Mouse (Mus musculus) layer of hippocampus, adult 18-20 months (tissue): Measurements from ENCODE around the gene Dhcr24. TPM values are rescaled to one million over a fixed set of nuclear protein-coding genes. Genes with fewer than 3 reads are reported as not detected.

Experiments used
- DNase-seq, 2 experiments: peaks; one replicate each; pipeline ENCODE4 v3.0.0; 2022; ENCODE audit warnings: low spot score in 2 of 2
- total RNA-seq, 2 experiments: library from RNA; stranded (reverse); gene quantifications; 2 replicates each; pipeline ENCODE4 v1.2.3; 2021

Gene Dhcr24
- total RNA-seq, 2 experiments from 2014 or later = 67.7 to 70.5 TPM

GRCm38 (mm10) chr4:106599415-106599814 lies 38.6 kb downstream of the Dhcr24 start:
- DNase-seq = no peak

DNA sequence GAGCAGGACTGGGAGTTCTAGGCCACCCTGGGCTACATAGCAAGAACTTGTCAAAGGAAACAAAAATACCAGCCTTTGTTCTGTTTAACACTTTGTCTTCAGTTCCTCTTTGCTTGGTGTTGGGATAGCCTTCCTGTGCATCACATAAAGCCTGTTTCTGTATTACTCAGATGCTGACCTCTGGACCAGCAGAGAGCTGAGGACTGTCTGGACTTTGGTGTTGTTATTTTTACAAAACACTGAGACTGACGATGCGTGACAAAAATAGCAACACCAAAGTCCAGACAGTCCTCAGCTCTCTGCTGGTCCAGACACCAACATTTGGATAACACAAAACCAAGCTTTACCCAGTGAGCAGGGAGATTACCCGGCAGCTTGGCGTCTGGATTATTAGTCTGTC lies 39.9 kb downstream of the Dhcr24 start:
- no peak for DNase-seq

GRCm38 (mm10) chr4:106606639-106607554 lies 46.1 kb downstream of the Dhcr24 start:
- DNase-seq = no peak

- DNase-seq = no peak
Measured at GRCm38 (mm10) chr4:106607905-106608304, 47.1 kb downstream of the Dhcr24 start.

DNA sequence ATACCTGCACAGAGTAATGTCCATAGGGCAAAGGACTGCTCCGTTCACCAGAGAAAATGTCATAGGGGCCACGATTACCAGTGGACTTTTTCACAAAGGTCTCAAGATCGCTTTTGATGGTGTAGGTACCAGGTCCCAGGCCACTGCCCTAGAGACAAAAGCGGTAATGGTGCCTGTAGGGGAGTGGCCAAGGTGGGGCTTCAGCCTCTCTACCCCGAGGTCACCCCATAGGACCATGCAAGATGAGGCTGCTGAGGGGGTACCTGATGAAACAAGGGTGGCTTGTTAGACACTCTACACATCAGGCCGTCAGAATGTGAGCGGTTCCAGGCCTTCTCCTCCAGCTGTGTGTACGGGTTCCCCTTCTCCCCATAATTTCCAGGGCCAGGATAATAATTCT lies 52.3 kb downstream of the Dhcr24 start:
- DNase-seq = no peak

- no peak for DNase-seq
Measured at GRCm38 (mm10) chr4:106613560-106613959, 52.7 kb downstream of the Dhcr24 start.

DNA sequence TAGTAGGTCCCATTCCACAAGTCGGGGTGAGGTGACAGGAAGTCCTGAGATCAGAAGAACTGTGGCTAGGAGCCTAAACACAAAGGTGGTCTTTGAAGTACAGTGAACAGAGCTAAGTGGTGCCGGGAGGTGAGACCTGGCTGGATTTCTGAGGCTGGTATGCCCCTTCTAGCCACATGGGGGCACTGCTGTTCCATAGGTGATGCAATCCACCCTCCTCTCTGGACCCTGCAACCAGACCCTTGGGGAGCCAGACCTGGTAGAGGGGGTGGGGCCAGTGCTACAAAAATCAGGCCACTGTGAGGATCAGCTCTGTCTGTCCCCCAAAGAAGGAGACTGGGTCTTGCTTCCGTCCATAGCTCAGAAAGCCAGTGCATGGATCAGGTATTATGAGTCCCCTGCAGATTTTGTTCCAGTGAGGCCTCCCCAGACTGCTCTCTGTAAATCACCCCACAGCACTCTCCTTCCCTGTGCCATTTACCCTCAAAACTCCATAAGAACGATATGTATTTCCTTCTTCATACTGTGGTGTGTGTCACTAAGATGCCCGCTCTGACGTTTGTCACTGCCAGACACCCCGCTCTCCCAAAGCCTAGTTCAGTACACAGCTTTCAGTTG lies 53.5 kb downstream of the Dhcr24 start:
- DNase-seq = peak; percentile 62 to 83

GRCm38 (mm10) chr4:106614881-106615280 lies 54.0 kb downstream of the Dhcr24 start:
- no peak for DNase-seq

- no peak for DNase-seq
Measured at GRCm38 (mm10) chr4:106615637-106616036, 54.8 kb downstream of the Dhcr24 start.

DNA sequence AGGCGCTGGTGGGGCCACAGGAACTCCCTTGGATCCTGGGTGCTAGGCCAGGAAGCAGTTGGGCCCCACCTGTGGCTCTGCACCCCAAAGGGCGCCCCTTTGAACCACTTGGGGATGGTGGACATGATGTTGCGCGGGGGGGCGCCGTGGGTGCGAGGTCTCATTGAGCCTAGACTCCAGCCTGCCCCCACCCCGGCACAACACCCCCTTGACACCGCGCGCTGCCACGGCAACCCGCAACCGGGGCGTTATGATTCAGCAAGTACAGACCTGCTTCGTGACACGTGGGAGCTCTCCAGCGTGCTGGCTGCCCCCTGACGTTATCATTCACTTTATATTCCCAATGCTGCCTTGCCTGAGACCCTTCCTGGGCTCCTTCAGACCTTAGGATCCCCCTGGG lies 56.2 kb downstream of the Dhcr24 start, which contains the start of gene Lexm:
TSS of gene Lexm (minus strand) at position 186 of the 400 bp plus-strand sequence.
- peak in 1 of 2 experiments; percentile 54 for DNase-seq

GRCm38 (mm10) chr4:106618898-106619297 lies 58.1 kb downstream of the Dhcr24 start:
- DNase-seq = no peak

GRCm38 (mm10) chr4:106621428-106621827 lies 60.6 kb downstream of the Dhcr24 start:
- no peak for DNase-seq

GRCm38 (mm10) chr4:106622030-106622493 lies 61.2 kb downstream of the Dhcr24 start, which contains the start of gene Ttc22:
Ttc22 (plus strand) TSS chr4:106622432.
- no peak for DNase-seq

DNA sequence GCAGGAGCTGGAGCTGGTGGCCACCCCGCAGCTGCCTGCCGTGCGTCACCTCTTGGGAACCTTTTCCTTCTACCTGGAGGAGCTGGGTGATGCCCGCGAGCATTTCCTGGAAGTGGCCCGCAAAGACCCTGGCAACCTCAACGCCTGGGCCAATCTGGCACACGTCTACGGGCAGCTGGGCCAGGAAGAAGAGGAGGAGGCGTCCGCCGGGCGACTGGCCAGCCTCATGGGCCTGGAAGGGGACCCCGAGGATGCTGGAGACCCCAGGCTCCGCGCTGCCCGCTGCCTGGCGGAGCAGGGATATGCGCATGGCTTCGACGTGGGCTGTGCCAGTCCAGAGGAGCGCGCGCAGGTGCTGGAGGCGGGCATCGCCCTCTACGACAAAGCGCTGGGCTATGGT lies 61.9 kb downstream of the Dhcr24 start:
- no peak for DNase-seq

DNA sequence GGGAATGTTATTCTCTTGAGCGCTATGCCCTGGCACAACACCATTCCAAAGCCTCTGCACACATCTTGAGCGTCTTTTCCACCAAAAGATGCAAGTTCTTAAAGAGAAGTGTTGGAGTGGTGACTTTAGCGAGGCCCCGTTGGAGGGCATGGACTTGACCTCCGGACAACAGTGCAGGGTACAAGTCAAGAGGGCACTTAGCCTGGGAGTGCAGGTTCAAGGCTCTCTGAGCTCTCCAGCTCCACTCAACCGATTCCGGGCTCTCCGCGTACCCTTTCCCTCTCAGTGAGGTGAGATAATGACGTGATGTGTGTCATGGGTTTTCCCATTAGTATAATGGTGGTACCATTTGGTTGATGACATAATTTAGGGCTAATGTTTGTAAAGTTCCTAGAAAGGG lies 63.4 kb downstream of the Dhcr24 start:
- DNase-seq = no peak

GRCm38 (mm10) chr4:106627809-106628208 lies 67.0 kb downstream of the Dhcr24 start:
- DNase-seq = no peak

DNA sequence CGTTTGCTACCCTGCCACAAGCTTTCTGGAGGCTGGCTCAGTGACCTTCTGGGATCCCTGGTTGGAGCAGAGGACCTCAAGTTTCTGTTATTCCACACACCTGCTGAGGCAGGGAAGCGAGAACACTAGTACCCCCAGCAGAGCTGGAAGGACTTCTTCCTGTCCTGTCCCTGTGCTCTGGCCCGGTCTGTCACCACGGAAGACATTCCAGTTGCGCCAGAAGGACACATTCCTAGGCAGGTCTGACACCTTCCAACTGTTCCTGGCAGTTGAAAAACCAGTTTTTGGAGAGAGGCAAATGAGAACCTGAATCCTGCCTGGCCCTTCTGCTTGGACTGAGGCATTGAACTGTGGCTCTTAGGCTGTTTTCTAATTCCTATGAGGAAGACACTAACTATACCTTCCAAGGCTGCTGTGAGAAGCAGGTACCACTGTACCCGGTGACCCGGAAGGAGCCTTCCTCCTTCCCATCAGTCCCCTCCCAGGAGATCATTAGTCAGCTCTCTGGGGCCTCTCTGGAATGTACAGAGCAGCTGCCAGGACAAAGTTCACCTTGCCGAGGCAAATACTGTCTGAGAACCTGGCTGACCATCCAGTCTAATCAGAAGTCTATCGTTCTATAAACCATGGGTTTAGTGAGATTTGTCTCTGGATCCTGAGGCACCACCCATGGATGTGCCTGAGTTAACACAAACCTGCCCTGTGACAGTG lies 68.0 kb downstream of the Dhcr24 start:
- no peak for DNase-seq

DNA sequence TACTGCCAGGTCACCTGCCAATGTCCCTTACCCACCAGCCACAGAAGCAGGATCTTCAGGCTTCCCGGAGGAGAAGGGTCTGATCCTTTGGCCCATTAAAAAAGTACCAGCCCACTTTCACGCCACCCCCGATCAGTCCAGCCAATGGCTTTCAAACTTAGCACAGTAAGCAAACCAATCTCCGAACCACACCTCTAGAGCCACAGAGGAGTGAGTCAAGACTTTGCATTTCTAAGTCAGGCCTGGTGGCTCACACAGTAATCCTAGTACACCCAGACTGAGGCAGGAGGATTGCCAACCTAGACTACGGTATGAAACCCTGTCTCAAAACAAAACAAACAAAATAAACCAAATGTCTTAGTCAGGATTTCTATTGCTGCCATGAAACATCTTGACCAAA lies 68.5 kb downstream of the Dhcr24 start:
- DNase-seq = no peak

DNA sequence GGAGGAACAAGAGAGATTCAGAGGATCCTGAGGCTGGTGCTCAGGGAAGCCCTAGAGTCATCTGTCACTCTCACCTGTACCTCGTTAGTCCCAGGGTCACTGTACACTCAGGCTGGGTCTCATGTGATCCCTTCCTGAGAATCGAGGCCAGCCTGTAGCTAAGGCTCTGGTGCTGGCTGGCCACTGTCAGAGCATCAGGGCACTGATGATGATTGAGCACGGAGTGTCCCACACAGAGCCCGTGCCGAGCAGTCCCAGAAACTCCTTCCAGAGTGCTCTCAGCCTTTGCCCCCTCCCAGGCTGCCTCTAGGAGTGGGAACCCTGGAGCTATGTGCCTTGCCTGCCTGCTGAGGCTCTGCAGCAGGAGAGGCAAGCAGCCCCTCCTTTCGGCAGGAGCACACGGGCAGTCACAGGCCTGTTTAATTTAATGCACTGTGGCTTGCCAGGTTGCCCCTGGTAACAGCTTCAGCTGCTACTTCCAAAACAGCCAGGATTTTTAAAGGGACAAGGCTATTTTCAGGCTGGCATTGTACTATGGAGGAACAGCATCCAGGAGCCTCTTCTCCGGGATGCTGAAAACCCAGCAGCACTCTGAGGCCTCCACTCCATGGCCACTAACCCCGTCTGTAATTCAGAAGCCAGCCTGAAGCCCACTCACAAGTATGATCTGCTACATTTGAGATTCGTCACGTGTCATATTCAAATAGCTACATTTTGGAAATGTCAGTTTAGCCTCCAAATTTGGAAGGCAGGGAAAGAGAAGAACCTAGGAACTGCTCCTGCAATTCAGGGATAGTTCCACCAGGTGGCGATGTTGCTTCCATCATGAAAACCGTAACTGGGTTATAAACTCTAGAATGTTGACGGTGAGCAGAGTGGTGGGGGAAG lies 69.7 kb downstream of the Dhcr24 start:
- DNase-seq = peak; percentile 91 to 97

GRCm38 (mm10) chr4:106632313-106632712 lies 71.5 kb downstream of the Dhcr24 start:
- DNase-seq = no peak
